Mouse (Mus musculus) liver, adult 10 weeks (tissue): ENCODE measurements around the gene Pnldc1. TPM values are rescaled to one million over a fixed set of nuclear protein-coding genes. Genes with fewer than 3 reads are reported as not detected.

Experiments used
- polyA plus RNA-seq: library from polyadenylated mRNA; stranded (reverse); fragments of 350-450 nt; fragmentation: Illumina TruSeq; extraction: RNeasy Lipid Tissue Mini Kit (QIAGEN cat#74804); gene quantifications from one replicate; pipeline ENCODE4 v1.2.3, GENCODE M21; 2014; ENCODE audit warnings: low read depth, low replicate concordance

Pnldc1 gene
- polyA plus RNA-seq: not detected

GRCm38 (mm10) chr17:12909361-12910280 lies at the start of gene Pnldc1:
Pnldc1 (minus strand) TSS chr17:12910230.

GRCm38 (mm10) chr17:12940151-12940805 lies 30.2 kb upstream of the Pnldc1 start, which contains the start of gene Acat3:
Acat3 (minus strand) TSS chr17:12940600.

GRCm38 (mm10) chr17:12915881-12916583 lies 6.0 kb upstream of the Pnldc1 start, which contains the start of gene Mrpl18:
Mrpl18 (minus strand) TSS chr17:12916345.

GRCm38 (mm10) chr17:12915488-12915880 lies 5.5 kb upstream of the Pnldc1 start, which contains the start of gene Tcp1:
Tcp1 (plus strand) TSS chr17:12915701.

GRCm38 (mm10) chr17:12875734-12876133 lies 34.3 kb downstream of the Pnldc1 start, which contains the start of gene Mrgprh:
Mrgprh (plus strand) TSS chr17:12876034.

GRCm38 (mm10) chr17:12868043-12868442 lies 42.0 kb downstream of the Pnldc1 start, which contains the start of gene Mas1:
Mas1 (minus strand) TSS chr17:12868143.

Other genes starting within 250 kb of the Pnldc1 start
- gene Slc22a1, start 234.4 kb downstream of the Pnldc1 start, polyA plus RNA-seq: 160 TPM
- gene Igf2r, start 140.6 kb downstream of the Pnldc1 start, polyA plus RNA-seq: 3.4 TPM
- not detected for gene Mas1, start 42.1 kb downstream of the Pnldc1 start, polyA plus RNA-seq
- not detected for gene Mrgprh, start 34.2 kb downstream of the Pnldc1 start, polyA plus RNA-seq
- 209 TPM for gene Tcp1, start 5.5 kb upstream of the Pnldc1 start, polyA plus RNA-seq
- gene Mrpl18, start 6.1 kb upstream of the Pnldc1 start, polyA plus RNA-seq: 88.3 TPM
- gene Acat3, start 30.4 kb upstream of the Pnldc1 start, polyA plus RNA-seq: 353 TPM
- gene Acat2, start 50.5 kb upstream of the Pnldc1 start, polyA plus RNA-seq: 81.3 TPM
- gene Wtap, start 83.9 kb upstream of the Pnldc1 start, polyA plus RNA-seq: 55.4 TPM
- 170 TPM for gene Sod2, start 96.6 kb upstream of the Pnldc1 start, polyA plus RNA-seq
- not detected for gene Gpr31b, start 142.1 kb upstream of the Pnldc1 start, polyA plus RNA-seq
- gene Tcp10b, start 150.9 kb upstream of the Pnldc1 start, polyA plus RNA-seq: 0.26 TPM
- not detected for gene Unc93a, start 221.6 kb upstream of the Pnldc1 start, polyA plus RNA-seq